Mouse (Mus musculus): ENCODE measurements around the gene Gm49405.

Gm49405 gene

GRCm38 (mm10) chr19:3986334-3986733, 14.1 kb upstream of the Gm49405 start, which contains the start of gene Acy3:
Gene Acy3, plus strand, starts transcription at chr19:3986570.
- no peak for DNase-seq (ENCODE audit: low read depth, low spot score)

GRCm38 (mm10) chr19:3988066-3988465, 12.4 kb upstream of the Gm49405 start:
- no peak for DNase-seq (ENCODE audit: low read depth, low spot score)

GRCm38 (mm10) chr19:3988750-3989149, 11.7 kb upstream of the Gm49405 start:
- no peak for DNase-seq (ENCODE audit: low read depth, low spot score)

- no peak for DNase-seq (ENCODE audit: low read depth, low spot score)
Observed at GRCm38 (mm10) chr19:3990804-3991203, 9.6 kb upstream of the Gm49405 start.

GRCm38 (mm10) chr19:3991562-3991961, 8.9 kb upstream of the Gm49405 start:
- no peak for DNase-seq (ENCODE audit: low read depth, low spot score)

- no peak for DNase-seq (ENCODE audit: low read depth, low spot score)
Observed at GRCm38 (mm10) chr19:3991966-3992365, 8.5 kb upstream of the Gm49405 start.

GRCm38 (mm10) chr19:3992416-3992815, 8.0 kb upstream of the Gm49405 start, which contains the start of gene Tbx10:
Gene Tbx10, plus strand, starts transcription at chr19:3992752.
- DNase-seq (ENCODE audit: low read depth, low spot score), result no peak

GRCm38 (mm10) chr19:3994932-3995331, 5.5 kb upstream of the Gm49405 start:
- no peak for DNase-seq (ENCODE audit: low read depth, low spot score)

- no peak for DNase-seq (ENCODE audit: low read depth, low spot score)
Observed at GRCm38 (mm10) chr19:3995505-3995904, 4.9 kb upstream of the Gm49405 start.

- no peak for DNase-seq (ENCODE audit: low read depth, low spot score)
Observed at GRCm38 (mm10) chr19:3996106-3996505, 4.3 kb upstream of the Gm49405 start.

GRCm38 (mm10) chr19:3996747-3997146, 3.7 kb upstream of the Gm49405 start:
- DNase-seq (ENCODE audit: low read depth, low spot score), result no peak

- DNase-seq (ENCODE audit: low read depth, low spot score), result no peak
Observed at GRCm38 (mm10) chr19:3997231-3997630, 3.2 kb upstream of the Gm49405 start.

GRCm38 (mm10) chr19:3998335-3998734, 2.1 kb upstream of the Gm49405 start:
- DNase-seq (ENCODE audit: low read depth, low spot score), result no peak

GRCm38 (mm10) chr19:3999121-3999730, 1.2 kb upstream of the Gm49405 start:
- no peak for DNase-seq (ENCODE audit: low read depth, low spot score)

- no peak for DNase-seq (ENCODE audit: low read depth, low spot score)
Observed at GRCm38 (mm10) chr19:4000949-4001525, 611 bp downstream of the Gm49405 start.

- no peak for DNase-seq (ENCODE audit: low read depth, low spot score)
Observed at GRCm38 (mm10) chr19:4001752-4002151, 1.3 kb downstream of the Gm49405 start.

GRCm38 (mm10) chr19:4003112-4003511, 2.7 kb downstream of the Gm49405 start, which contains the start of gene Doc2g:
Gene Doc2g, plus strand, starts transcription at chr19:4003313.
- DNase-seq (ENCODE audit: low read depth, low spot score), result no peak

- no peak for DNase-seq (ENCODE audit: low read depth, low spot score)
Observed at GRCm38 (mm10) chr19:4003641-4004040, 3.2 kb downstream of the Gm49405 start.

GRCm38 (mm10) chr19:4004331-4004730, 3.9 kb downstream of the Gm49405 start:
- no peak for DNase-seq (ENCODE audit: low read depth, low spot score)

- DNase-seq (ENCODE audit: low read depth, low spot score), result no peak
Observed at GRCm38 (mm10) chr19:4005091-4005490, 4.7 kb downstream of the Gm49405 start.

GRCm38 (mm10) chr19:4005971-4006370, 5.5 kb downstream of the Gm49405 start:
- no peak for DNase-seq (ENCODE audit: low read depth, low spot score)

- no peak for DNase-seq (ENCODE audit: low read depth, low spot score)
Observed at GRCm38 (mm10) chr19:4011086-4011485, 10.7 kb downstream of the Gm49405 start.

GRCm38 (mm10) chr19:4012432-4013022, 12.1 kb downstream of the Gm49405 start, which contains the start of gene Ndufv1:
Gene Ndufv1, minus strand, starts transcription at chr19:4012806.
- peak; percentile 99 for DNase-seq (ENCODE audit: low read depth, low spot score)

Measured in telencephalon, adult 2 months (tissue).